In the genomic region with DNA sequence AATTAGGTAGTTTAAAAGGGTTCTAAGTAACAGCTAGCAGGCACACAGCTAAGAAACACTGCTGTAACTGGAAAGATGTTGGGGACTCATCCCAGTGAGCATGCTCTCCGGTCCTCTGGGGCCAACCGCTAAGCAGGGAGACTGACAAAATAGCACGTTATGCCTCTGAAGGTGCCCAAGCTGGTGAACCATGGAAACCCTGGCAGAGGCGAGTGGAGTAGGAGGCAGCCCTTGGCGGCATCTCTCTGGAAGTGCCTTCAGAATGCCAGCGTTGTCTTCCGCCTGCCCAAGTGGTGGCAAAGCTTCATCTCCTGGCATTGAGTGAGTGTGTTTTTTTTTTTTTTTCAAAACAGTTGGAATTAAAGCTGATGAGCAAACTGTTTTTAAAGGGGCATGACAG, we compare ENCODE assay signal across 10 mouse cellular contexts.
DNase-seq lines count a peak whose midpoint lies in the region; TF ChIP-seq lines count a peak whose summit lies in the region.
"Had no signal": no experiment of that assay in that cellular context is flagged by ENCODE, and none has a peak within 500 bp of the region (broad histone marks: within the 10 kb centered on the region; RNA-seq: fewer than 3 reads in every experiment).

No protein-coding gene starts in this region.

- intact Hi-C loops in gastrocnemius, adult 2 months (cut with DNase I), result no loop called here

- TF ChIP-seq CTCF in gastrocnemius, adult 2 months (IDR thresholded peaks at IDR 0.05), result no peak

- no peak overlapping the region for H3K27ac ChIP-seq in gastrocnemius, adult 2 months

- DNase-seq in gastrocnemius, adult 2 months, result peak; percentile 46
- no peak for DNase-seq in gastrocnemius, adult 8-10 months (ENCODE audit: low spot score in 2 of 2)
- DNase-seq in retina, postnatal 1 day, result peak; percentile 57
- DNase-seq in retina, embryonic 14.5 days (ENCODE audit: low spot score), result no peak
- peak; percentile 27 to 29 for DNase-seq in layer of hippocampus, postnatal 25 days (ENCODE audit: extremely low spot score in 1 of 2, low spot score in 1 of 2)
- peak; percentile 27 for DNase-seq in telencephalon, adult 2 months (ENCODE audit: low read depth, low spot score)
- no peak for DNase-seq in natural killer cell, adult 2 months (ENCODE audit: low spot score in 2 of 2)
- DNase-seq in kidney, adult 8-10 months, result no peak
- DNase-seq: kidney, adult 18-20 months; lung, postnatal 10 days had no signal

- H3K4me3 ChIP-seq in gastrocnemius, adult 2 months, result no peak overlapping the region

Comparison
In these comparisons a context has a peak if more than half of its experiments do, and no peak if none do; other contexts are left out.
1. DNase-seq: peak in gastrocnemius, adult 2 months (single experiment), retina, postnatal 1 day (single experiment), layer of hippocampus, postnatal 25 days (2 of 2) and telencephalon, adult 2 months (single experiment); none in gastrocnemius, adult 8-10 months (0 of 2), retina, embryonic 14.5 days (single experiment), natural killer cell, adult 2 months (0 of 2) and kidney, adult 8-10 months (0 of 2).